Mouse (Mus musculus): ENCODE measurements around the gene Foxo4.

The Foxo4 gene

DNA sequence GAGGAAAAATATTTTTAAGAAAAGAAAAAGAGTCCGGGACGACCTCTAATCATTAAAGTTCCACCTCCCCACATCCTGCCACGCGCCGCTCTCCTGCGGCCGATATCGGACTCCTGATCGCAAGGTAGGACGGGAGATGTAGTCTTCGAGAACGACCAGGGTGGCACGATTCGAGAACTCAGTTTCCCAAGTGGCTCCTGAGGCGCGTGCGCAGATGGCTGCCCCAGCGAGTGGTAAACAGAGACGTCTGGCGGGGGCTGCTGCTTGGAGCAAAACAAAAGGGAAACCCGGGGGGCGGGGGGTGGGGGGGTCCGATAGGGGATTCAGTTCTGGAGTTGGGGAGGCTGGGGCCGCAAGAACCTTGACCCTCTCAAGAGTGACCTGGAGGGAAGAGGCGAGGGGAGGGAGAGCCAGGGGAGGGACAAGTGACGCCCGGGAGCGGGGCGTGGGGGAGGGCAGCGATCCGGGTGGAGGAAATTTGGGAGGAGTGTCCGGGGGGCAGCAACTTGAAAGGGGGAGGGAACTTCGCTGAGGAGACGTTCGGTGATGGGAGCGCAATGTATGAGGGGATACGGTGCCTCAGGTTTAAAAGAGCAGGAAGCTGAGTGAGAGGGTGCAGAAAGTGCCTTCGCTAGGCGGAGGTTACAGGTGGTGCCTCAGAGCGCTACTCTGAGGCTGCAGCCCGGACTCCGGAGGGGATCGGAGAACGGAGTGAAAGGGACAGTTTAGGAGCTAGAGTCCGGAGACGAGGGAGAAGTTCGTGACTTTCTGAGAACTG lies at the start of gene Foxo4:
Foxo4 (plus strand) TSS at position 577 of the 778 bp plus-strand sequence.
- peak; percentile 89 for DNase-seq (ENCODE audit: low read depth, low spot score)

GRCm38 (mm10) chrX:101221834-101222795 lies 32.2 kb upstream of the Foxo4 start, which contains the start of gene Snx12:
Snx12 (minus strand) TSS chrX:101222563.
- peak; percentile 93 for DNase-seq (ENCODE audit: low read depth, low spot score)

GRCm38 (mm10) chrX:101222796-101223162 lies 31.5 kb upstream of the Foxo4 start:
- no peak for DNase-seq (ENCODE audit: low read depth, low spot score)

- DNase-seq (ENCODE audit: low read depth, low spot score) = no peak
Observed at GRCm38 (mm10) chrX:101245011-101245410, 9.3 kb upstream of the Foxo4 start.

GRCm38 (mm10) chrX:101254740-101255139 lies 412 bp downstream of the Foxo4 start:
- DNase-seq (ENCODE audit: low read depth, low spot score) = no peak

GRCm38 (mm10) chrX:101256603-101257002 lies 2.3 kb downstream of the Foxo4 start:
- no peak for DNase-seq (ENCODE audit: low read depth, low spot score)

GRCm38 (mm10) chrX:101260441-101261325 lies 6.4 kb downstream of the Foxo4 start:
- DNase-seq (ENCODE audit: low read depth, low spot score) = no peak

DNA sequence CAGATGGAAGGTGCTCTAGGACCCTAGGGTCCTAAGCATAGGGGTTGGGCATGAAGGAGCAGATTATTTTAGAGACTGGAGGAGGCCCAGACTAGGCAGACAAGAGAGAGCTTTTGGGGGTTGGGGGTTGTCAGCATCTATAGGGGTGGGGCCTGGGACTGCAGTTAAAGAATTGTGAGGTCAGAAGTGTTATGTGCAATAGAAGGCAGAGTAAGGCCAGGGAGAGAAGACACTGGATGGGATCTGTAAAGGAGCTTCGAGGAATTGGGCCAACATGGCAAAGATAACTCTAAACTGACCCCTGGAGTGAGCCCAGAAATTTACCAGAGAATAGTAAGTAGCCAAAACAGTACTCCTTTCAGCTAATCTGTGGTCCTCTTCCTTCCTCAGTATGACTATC lies 9.6 kb downstream of the Foxo4 start, which contains the start of gene Gm614:
Gm614 (minus strand) TSS at position 101 of the 400 bp plus-strand sequence.
- DNase-seq (ENCODE audit: low read depth, low spot score) = no peak

- DNase-seq (ENCODE audit: low read depth, low spot score) = no peak
Observed at GRCm38 (mm10) chrX:101266631-101267030, 12.3 kb downstream of the Foxo4 start.

GRCm38 (mm10) chrX:101268025-101268754 lies 13.9 kb downstream of the Foxo4 start, which contains the start of gene Il2rg:
Il2rg (minus strand) TSS chrX:101268255.
- DNase-seq (ENCODE audit: low read depth, low spot score) = no peak

- DNase-seq (ENCODE audit: low read depth, low spot score) = no peak
Observed at GRCm38 (mm10) chrX:101268755-101269124, 14.4 kb downstream of the Foxo4 start, which contains the start of gene Gm20489. Gm20489 (minus strand) TSS chrX:101269023.

DNA sequence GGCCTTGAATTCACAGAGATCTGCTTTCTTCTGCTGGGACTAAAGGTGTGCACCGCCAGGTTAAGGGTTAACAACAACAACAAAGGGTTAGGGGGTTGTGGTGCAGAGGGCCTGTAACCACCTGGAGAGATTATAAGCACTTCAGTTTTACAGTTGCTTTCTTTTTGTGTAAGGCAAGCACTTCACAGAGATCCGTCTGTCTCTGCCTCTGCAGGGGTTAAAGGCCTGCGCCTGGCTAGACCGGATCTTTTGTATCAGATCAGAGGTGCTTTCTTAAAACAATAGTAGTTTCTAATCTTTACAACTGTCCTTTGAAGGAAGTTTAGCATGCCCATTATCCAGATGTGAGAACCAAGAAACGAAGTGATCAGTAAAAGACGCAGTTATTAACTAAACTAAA lies 19.1 kb downstream of the Foxo4 start:
- no peak for DNase-seq (ENCODE audit: low read depth, low spot score)

DNA sequence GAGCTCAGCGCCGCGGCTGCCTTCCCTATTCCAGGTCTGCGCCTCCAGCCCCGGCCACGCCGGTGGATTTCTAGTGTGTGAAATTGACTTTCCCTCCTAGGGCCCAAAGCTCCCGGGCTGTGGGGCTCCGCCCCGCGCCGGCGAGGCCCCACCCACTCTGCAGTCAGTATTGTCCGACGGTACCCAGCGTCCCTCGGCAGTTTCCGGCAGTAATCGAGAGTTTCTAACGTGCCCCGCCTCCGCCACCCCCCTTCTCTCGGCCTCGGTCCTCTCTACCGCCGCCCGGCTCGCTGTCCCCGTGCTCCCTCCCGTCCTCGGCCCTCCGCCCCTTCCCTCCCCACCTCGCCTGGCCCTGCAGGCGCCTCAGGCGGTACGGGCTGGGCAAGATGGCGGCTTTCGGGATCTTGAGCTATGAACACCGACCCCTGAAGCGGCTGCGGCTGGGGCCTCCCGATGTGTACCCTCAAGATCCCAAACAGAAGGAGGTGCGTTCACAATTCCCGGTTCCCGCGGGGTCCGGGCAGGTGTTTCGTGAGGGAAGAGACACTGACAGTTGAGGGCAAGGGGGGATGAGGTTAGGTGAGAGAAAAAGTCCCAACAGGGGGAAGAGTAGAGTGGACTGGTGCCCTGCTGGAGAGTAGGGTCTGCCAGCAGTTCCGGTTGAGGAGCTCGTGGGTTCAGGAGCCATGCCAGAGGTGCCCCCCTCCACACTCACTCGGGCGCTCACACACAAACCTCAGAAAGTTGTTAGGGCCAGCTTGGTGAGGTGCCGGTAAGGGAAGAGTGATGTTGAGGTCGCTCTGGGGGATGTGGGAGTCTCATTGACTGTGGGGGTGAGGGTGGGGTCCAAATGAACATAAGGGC lies 19.8 kb downstream of the Foxo4 start, which contains the start of gene Med12:
Med12 (plus strand) TSS at position 156 of the 864 bp plus-strand sequence.
- DNase-seq (ENCODE audit: low read depth, low spot score) = peak; percentile 57

- no peak for DNase-seq (ENCODE audit: low read depth, low spot score)
Observed at GRCm38 (mm10) chrX:101282813-101283212, 28.5 kb downstream of the Foxo4 start.

GRCm38 (mm10) chrX:101285534-101285933 lies 31.2 kb downstream of the Foxo4 start:
- no peak for DNase-seq (ENCODE audit: low read depth, low spot score)

DNA sequence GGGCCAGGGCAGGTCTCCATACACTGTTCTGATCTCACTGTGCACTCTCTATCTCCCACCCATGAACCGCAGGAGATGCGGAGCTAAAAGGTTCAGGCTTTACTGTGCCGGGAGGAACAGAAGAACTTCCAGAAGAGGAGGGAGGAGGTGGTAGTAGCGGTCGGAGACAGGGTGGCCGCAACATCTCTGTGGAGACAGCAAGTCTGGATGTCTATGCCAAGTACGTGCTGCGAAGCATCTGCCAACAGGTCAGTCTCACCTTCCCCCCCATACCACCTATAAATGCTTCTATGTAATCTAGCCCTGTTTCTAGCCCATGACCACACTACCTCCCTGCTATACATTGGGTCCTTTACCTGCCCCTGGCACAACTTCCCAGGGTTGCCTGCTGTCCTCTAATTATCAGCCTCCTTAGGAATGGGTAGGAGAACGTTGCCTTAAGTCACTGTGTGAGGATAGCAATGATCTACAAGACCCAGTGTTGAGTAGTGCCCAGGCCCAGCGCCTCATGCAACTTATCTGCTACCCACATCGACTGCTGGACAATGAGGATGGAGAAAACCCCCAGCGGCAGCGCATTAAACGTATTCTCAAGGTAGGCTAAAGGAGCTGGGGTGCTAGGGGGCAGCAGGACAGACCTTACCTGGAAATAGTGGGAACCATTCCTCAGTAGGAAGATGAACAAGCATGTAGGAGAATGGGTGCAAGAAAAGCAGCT lies 31.8 kb downstream of the Foxo4 start:
- no peak for DNase-seq (ENCODE audit: low read depth, low spot score)

DNA sequence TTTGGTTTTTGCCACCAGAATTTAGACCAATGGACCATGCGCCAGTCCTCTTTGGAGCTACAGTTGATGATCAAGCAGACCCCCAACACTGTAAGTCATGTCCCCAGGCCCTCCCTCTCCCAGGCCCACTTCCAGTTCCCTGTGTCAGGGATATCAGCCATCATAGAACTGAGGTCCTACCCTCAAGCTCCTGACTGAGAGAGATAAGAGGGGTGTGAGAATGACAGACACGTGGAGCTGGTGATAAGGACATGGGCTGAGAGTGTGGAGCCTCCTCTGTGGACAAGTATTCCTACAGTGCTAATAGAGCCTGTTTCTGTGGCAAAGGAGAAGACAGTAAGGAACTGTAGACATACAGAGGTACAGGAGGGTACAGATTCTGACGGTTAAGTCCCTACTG lies 33.2 kb downstream of the Foxo4 start:
- no peak for DNase-seq (ENCODE audit: low read depth, low spot score)

DNA sequence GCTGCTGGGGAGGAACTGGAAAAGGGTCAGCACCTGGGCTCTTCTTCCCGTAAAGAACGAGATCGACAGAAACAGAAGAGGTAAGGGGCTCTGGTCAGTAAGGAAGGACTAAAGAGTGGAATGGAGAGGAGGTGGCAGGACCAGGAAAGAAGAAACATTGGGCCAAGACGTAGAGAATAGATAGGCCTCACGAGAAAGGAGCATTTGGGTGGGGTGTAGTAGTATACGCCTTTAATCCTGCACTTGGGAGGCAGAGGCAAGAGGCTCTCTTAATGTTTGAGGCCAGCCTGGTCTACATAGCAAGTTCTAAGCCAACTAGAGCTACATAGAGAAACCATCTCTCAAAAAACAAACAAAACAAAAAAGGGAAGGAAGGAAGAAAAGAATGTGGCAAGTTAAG lies 34.1 kb downstream of the Foxo4 start:
- DNase-seq (ENCODE audit: low read depth, low spot score) = no peak

GRCm38 (mm10) chrX:101289037-101289436 lies 34.7 kb downstream of the Foxo4 start:
- no peak for DNase-seq (ENCODE audit: low read depth, low spot score)

Measured in telencephalon, adult 2 months (tissue).